Mouse (Mus musculus): ENCODE data around the gene Tacc2. TPM values are rescaled to one million over a fixed set of nuclear protein-coding genes. Genes with fewer than 3 reads are reported as not detected.

Gene Tacc2
- polyA plus RNA-seq, 1 experiment, result 0.03 TPM

- Histone ChIP-seq H3K4me1 (ENCODE audit: control insufficient read depth) (no peaks in the 10 kb centered on the region), H3K36me3 (ENCODE audit: control insufficient read depth) (no peaks in the 10 kb centered on the region), H3K4me3 (replicated peaks) (no peak overlapping the region), H3K9me3 (ENCODE audit: control insufficient read depth, low read length) (no peaks in the 10 kb centered on the region), H3K27me3 (ENCODE audit: control insufficient read depth) (no peaks in the 10 kb centered on the region)
- TF ChIP-seq TAL1 (IDR thresholded peaks at IDR 0.05; ENCODE audit: low read length) (no peak), GATA1 (IDR thresholded peaks at IDR 0.05; ENCODE audit: low read length) (no peak)
These were observed 190.9 kb downstream of the Tacc2 start for GRCm38 (mm10) chr7:130768151-130768550.

- Histone ChIP-seq H3K9me3 (ENCODE audit: control insufficient read depth, low read length) (no peaks in the 10 kb centered on the region), H3K4me3 (replicated peaks) (no peak overlapping the region), H3K27me3 (ENCODE audit: control insufficient read depth) (no peaks in the 10 kb centered on the region), H3K4me1 (ENCODE audit: control insufficient read depth) (no peaks in the 10 kb centered on the region), H3K36me3 (ENCODE audit: control insufficient read depth) (no peaks in the 10 kb centered on the region)
- TF ChIP-seq GATA1 (IDR thresholded peaks at IDR 0.05; ENCODE audit: low read length), result no peak
- TF ChIP-seq TAL1 (IDR thresholded peaks at IDR 0.05; ENCODE audit: low read length), result no peak
These were observed 193.5 kb downstream of the Tacc2 start for GRCm38 (mm10) chr7:130770707-130771106.

DNA sequence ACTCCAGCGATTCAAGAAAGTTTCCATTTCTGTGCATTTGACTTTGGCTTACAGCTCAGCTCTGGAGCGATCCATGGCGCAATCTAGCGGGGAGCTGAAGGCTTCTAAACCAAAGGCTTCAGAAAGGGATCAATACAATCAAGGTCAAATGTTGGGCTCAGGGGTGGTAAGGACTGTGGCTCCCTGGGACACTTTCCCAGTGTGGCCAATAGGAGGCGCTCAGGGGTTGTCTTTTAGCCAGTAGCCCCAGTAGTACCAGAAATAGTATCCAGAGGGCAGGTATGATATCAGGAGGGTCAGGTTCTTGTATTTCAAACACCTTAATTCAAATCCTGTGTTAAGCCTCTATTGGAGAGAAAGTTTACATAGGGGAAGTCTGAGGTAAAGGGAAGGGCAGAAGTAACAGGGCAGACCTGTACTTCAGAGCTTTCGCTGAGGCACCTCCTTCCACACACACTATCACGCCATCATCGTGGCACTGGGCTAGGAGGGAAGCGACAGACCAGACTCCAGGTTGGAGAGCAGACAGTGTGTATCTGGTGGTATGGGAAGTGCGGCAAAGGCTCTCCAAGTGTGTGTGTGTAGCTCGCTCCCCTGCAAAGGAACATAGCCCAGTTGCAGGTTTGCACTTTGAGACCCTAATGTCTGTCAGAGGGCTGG, 196.1 kb downstream of the Tacc2 start:
- TF ChIP-seq GATA1 (IDR thresholded peaks at IDR 0.05; ENCODE audit: low read length) (no peak), TAL1 (IDR thresholded peaks at IDR 0.05; ENCODE audit: low read length) (no peak)
- Histone ChIP-seq H3K27me3 (ENCODE audit: control insufficient read depth) (no peaks in the 10 kb centered on the region), H3K9me3 (ENCODE audit: control insufficient read depth, low read length) (no peaks in the 10 kb centered on the region), H3K36me3 (ENCODE audit: control insufficient read depth) (no peaks in the 10 kb centered on the region), H3K4me1 (ENCODE audit: control insufficient read depth) (no peaks in the 10 kb centered on the region), H3K4me3 (replicated peaks) (no peak overlapping the region)

DNA sequence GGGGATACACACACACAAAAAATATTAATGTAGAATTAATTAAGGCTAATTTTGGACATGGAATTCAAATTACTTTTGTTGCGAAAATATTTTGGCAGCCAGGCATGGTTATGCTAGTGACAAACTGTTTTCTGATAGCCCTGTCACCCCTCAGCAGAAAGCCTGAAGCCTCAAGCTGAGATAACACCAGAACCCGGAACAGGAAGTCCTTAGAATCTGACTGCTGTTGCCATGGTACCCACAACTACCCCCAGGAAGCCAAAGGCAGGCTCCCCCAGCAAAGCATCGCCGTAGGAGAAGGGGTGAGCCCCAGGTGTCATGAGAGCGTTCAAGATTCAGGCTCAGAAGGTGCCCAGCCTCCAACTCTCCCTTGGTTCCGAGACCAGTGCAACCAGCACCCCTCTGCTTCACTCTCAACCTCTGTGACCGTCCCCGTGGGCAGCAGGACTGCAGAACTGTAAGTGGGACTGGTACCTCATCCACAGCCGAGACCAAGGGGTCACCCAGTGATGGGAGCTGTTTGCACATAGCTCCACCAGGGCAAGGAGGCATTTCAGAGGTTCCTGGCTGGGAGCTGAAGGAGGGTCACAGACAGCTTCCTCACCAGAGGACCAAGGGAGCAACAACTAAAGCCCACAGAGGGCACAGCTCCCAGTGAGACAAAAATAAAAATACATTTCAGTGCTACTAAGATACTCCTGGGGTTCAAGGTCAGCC, 196.8 kb downstream of the Tacc2 start, which contains the start of gene Btbd16:
TSS of gene Btbd16 (plus strand) at position 156 of the 717 bp plus-strand sequence.
- Histone ChIP-seq H3K27me3 (ENCODE audit: control insufficient read depth) (no peaks in the 10 kb centered on the region), H3K36me3 (ENCODE audit: control insufficient read depth) (no peaks in the 10 kb centered on the region), H3K4me1 (ENCODE audit: control insufficient read depth) (no peaks in the 10 kb centered on the region), H3K9me3 (ENCODE audit: control insufficient read depth, low read length) (no peaks in the 10 kb centered on the region), H3K4me3 (replicated peaks) (no peak within 1 kb of the TSS)
- no peak for TF ChIP-seq GATA1 (IDR thresholded peaks at IDR 0.05; ENCODE audit: low read length)
- no peak for TF ChIP-seq TAL1 (IDR thresholded peaks at IDR 0.05; ENCODE audit: low read length)

GRCm38 (mm10) chr7:130780866-130781419, 203.7 kb downstream of the Tacc2 start:
- TF ChIP-seq TAL1 (IDR thresholded peaks at IDR 0.05; ENCODE audit: low read length) (no peak), GATA1 (IDR thresholded peaks at IDR 0.05; ENCODE audit: low read length) (no peak)
- no peaks in the 10 kb centered on the region for H3K4me1 ChIP-seq (ENCODE audit: control insufficient read depth)
- no peaks in the 10 kb centered on the region for H3K9me3 ChIP-seq (ENCODE audit: control insufficient read depth, low read length)
- no peak overlapping the region for H3K4me3 ChIP-seq (replicated peaks)
- no peaks in the 10 kb centered on the region for H3K27me3 ChIP-seq (ENCODE audit: control insufficient read depth)
- H3K36me3 ChIP-seq (ENCODE audit: control insufficient read depth), result no peaks in the 10 kb centered on the region

GRCm38 (mm10) chr7:130782501-130783050, 205.3 kb downstream of the Tacc2 start:
- no peak overlapping the region for H3K4me3 ChIP-seq (replicated peaks)
- TF ChIP-seq GATA1 (IDR thresholded peaks at IDR 0.05; ENCODE audit: low read length) (no peak), TAL1 (IDR thresholded peaks at IDR 0.05; ENCODE audit: low read length) (no peak)
- no peaks in the 10 kb centered on the region for H3K9me3 ChIP-seq (ENCODE audit: control insufficient read depth, low read length)
- no peaks in the 10 kb centered on the region for H3K27me3 ChIP-seq (ENCODE audit: control insufficient read depth)
- no peaks in the 10 kb centered on the region for H3K4me1 ChIP-seq (ENCODE audit: control insufficient read depth)
- H3K36me3 ChIP-seq (ENCODE audit: control insufficient read depth), result no peaks in the 10 kb centered on the region

- Histone ChIP-seq H3K9me3 (ENCODE audit: control insufficient read depth, low read length) (no peaks in the 10 kb centered on the region), H3K36me3 (ENCODE audit: control insufficient read depth) (no peaks in the 10 kb centered on the region), H3K4me1 (ENCODE audit: control insufficient read depth) (no peaks in the 10 kb centered on the region), H3K4me3 (replicated peaks) (no peak overlapping the region), H3K27me3 (ENCODE audit: control insufficient read depth) (no peaks in the 10 kb centered on the region)
- TF ChIP-seq GATA1 (IDR thresholded peaks at IDR 0.05; ENCODE audit: low read length) (no peak), TAL1 (IDR thresholded peaks at IDR 0.05; ENCODE audit: low read length) (no peak)
These were observed 208.8 kb downstream of the Tacc2 start for GRCm38 (mm10) chr7:130785923-130786575.

DNA sequence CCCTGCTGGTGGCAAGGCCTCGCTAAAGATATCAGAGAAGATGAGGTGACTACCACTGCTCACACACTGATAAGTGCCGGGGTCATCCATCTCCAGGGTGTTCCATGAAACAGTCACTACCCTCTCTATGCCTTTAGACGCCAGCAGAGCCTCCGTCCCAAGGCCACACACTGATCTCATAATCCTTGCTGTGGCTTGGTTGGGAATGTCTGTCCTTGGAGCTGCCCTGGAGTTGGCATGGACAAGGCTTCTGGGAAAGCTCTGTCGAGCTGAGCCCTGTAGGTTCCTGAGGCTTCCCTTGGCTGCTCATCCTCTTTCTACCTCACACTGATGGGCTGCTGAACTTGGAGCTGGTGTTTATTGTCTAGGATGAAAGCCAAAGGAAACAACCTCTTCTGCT, 209.5 kb downstream of the Tacc2 start:
- H3K9me3 ChIP-seq (ENCODE audit: control insufficient read depth, low read length), result no peaks in the 10 kb centered on the region
- TF ChIP-seq TAL1 (IDR thresholded peaks at IDR 0.05; ENCODE audit: low read length) (no peak), GATA1 (IDR thresholded peaks at IDR 0.05; ENCODE audit: low read length) (no peak)
- no peak overlapping the region for H3K4me3 ChIP-seq (replicated peaks)
- no peaks in the 10 kb centered on the region for H3K4me1 ChIP-seq (ENCODE audit: control insufficient read depth)
- no peaks in the 10 kb centered on the region for H3K36me3 ChIP-seq (ENCODE audit: control insufficient read depth)
- no peaks in the 10 kb centered on the region for H3K27me3 ChIP-seq (ENCODE audit: control insufficient read depth)

DNA sequence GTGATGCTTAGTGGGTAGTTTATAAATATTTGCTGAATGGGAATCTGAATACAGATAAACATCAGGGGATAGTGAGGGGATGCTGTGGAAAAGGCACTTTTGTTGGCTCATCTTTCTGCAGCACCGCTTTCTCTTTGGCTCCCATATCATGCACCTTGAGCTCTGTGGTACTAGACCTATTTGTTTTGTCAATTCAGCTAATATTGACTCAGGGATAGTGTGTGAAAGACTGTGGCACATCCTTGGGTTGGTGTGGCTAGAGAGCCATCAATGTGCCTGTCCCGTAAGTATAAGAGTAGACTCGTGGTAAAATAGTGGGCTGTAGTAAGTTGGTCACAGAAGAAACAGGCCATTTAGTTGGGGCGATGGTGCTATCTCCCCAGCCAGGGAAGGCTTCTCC, 210.3 kb downstream of the Tacc2 start:
- Histone ChIP-seq H3K9me3 (ENCODE audit: control insufficient read depth, low read length) (no peaks in the 10 kb centered on the region), H3K36me3 (ENCODE audit: control insufficient read depth) (no peaks in the 10 kb centered on the region), H3K27me3 (ENCODE audit: control insufficient read depth) (no peaks in the 10 kb centered on the region), H3K4me1 (ENCODE audit: control insufficient read depth) (no peaks in the 10 kb centered on the region), H3K4me3 (replicated peaks) (no peak overlapping the region)
- TF ChIP-seq GATA1 (IDR thresholded peaks at IDR 0.05; ENCODE audit: low read length) (no peak), TAL1 (IDR thresholded peaks at IDR 0.05; ENCODE audit: low read length) (no peak)
